Mouse (Mus musculus): Measurements from ENCODE around the gene Fam178b.
"Not testable (repeated sequence)": the region's sequence is repeated elsewhere in the genome, so short reads cannot be mapped to it uniquely, and the experiment has no call there.

The Fam178b gene

GRCm38 (mm10) chr1:36672648-36673350 lies 10.2 kb downstream of the Fam178b start:
- no peak for DNase-seq (ENCODE audit: low read depth in 1 of 2, low spot score in 2 of 2)

- DNase-seq (ENCODE audit: low read depth in 1 of 2, low spot score in 2 of 2) = no peak
Measured at GRCm38 (mm10) chr1:36671260-36671659, 11.7 kb downstream of the Fam178b start.

GRCm38 (mm10) chr1:36670256-36670655 lies 12.7 kb downstream of the Fam178b start:
- no peak for DNase-seq (ENCODE audit: low read depth in 1 of 2, low spot score in 2 of 2)

GRCm38 (mm10) chr1:36668007-36668406 lies 15.0 kb downstream of the Fam178b start:
- not testable (repeated sequence) for DNase-seq (ENCODE audit: low read depth in 1 of 2, low spot score in 2 of 2)

- no peak for DNase-seq (ENCODE audit: low read depth in 1 of 2, low spot score in 2 of 2)
Measured at GRCm38 (mm10) chr1:36665934-36666333, 17.0 kb downstream of the Fam178b start.

- no peak for DNase-seq (ENCODE audit: low read depth in 1 of 2, low spot score in 2 of 2)
Measured at GRCm38 (mm10) chr1:36665165-36665723, 17.7 kb downstream of the Fam178b start.

GRCm38 (mm10) chr1:36664457-36664856 lies 18.5 kb downstream of the Fam178b start:
- no peak for DNase-seq (ENCODE audit: low read depth in 1 of 2, low spot score in 2 of 2)

- DNase-seq (ENCODE audit: low read depth in 1 of 2, low spot score in 2 of 2) = no peak
Measured at GRCm38 (mm10) chr1:36658621-36659399, 24.2 kb downstream of the Fam178b start.

- DNase-seq (ENCODE audit: low read depth in 1 of 2, low spot score in 2 of 2) = no peak
Measured at GRCm38 (mm10) chr1:36657658-36658415, 25.1 kb downstream of the Fam178b start.

- no peak for DNase-seq (ENCODE audit: low read depth in 1 of 2, low spot score in 2 of 2)
Measured at GRCm38 (mm10) chr1:36656233-36656632, 26.8 kb downstream of the Fam178b start.

GRCm38 (mm10) chr1:36655039-36655438 lies 27.9 kb downstream of the Fam178b start:
- DNase-seq (ENCODE audit: low read depth in 1 of 2, low spot score in 2 of 2) = no peak

- no peak for DNase-seq (ENCODE audit: low read depth in 1 of 2, low spot score in 2 of 2)
Measured at GRCm38 (mm10) chr1:36647631-36648030, 35.4 kb downstream of the Fam178b start.

- no peak for DNase-seq (ENCODE audit: low read depth in 1 of 2, low spot score in 2 of 2)
Measured at GRCm38 (mm10) chr1:36646285-36646684, 36.7 kb downstream of the Fam178b start.

GRCm38 (mm10) chr1:36644615-36645007 lies 38.4 kb downstream of the Fam178b start:
- no peak for DNase-seq (ENCODE audit: low read depth in 1 of 2, low spot score in 2 of 2)

- no peak for DNase-seq (ENCODE audit: low read depth in 1 of 2, low spot score in 2 of 2)
Measured at GRCm38 (mm10) chr1:36643957-36644614, 38.9 kb downstream of the Fam178b start.

GRCm38 (mm10) chr1:36635826-36636485 lies 47.0 kb downstream of the Fam178b start:
- DNase-seq (ENCODE audit: low read depth in 1 of 2, low spot score in 2 of 2) = no peak

- no peak for DNase-seq (ENCODE audit: low read depth in 1 of 2, low spot score in 2 of 2)
Measured at GRCm38 (mm10) chr1:36634940-36635339, 48.0 kb downstream of the Fam178b start.

- DNase-seq (ENCODE audit: low read depth in 1 of 2, low spot score in 2 of 2) = no peak
Measured at GRCm38 (mm10) chr1:36633920-36634319, 49.1 kb downstream of the Fam178b start.

GRCm38 (mm10) chr1:36632846-36633245 lies 50.1 kb downstream of the Fam178b start:
- no peak for DNase-seq (ENCODE audit: low read depth in 1 of 2, low spot score in 2 of 2)

- DNase-seq (ENCODE audit: low read depth in 1 of 2, low spot score in 2 of 2) = no peak
Measured at GRCm38 (mm10) chr1:36632090-36632489, 50.9 kb downstream of the Fam178b start.
